Mouse (Mus musculus): ENCODE measurements around the gene Tead4.
"Not testable (repeated sequence)": the region's sequence is repeated elsewhere in the genome, so short reads cannot be mapped to it uniquely, and the experiment has no call there.

Tead4 gene

DNA sequence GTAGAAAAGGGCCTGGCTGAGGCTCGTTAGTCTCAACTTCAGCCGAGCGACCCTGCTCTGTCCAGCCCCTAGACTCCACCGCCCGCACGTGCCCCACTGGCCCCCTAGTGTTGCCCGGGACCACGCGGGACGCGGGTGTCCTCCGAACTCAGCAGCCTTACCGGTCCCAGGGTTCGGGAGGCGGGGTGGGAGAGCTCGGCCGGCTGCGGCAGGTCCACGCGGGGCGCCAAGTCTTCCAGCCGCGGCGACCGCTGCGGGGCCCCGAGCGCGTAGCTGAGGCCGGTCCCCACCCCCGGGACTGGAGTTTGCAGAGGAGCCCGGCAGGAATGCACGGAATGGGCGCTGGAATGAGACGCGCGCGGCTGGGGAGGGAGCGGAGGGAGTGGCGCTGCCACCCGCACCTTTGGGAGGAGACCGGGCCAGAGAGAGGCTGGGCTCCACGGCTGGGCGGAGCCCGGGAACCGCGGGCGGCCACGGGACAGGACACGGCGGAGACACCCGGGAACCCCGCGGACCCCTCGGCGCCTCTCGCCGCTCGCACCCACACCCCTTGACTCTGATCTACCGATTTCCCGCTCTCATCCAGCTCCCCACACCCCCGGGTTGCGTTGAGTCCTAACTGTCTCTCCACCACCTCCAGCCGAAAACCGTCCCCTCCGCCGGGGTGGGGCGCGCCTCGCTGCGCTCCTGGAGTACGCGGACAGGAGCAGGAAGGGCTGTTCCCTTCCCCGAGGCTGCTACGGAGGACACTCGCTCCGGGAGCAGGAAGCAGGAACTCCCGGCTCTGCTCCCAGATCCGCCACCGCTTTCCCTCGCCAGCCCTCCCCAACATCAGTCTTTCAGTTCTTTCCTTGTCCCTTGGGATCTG, at the start of gene Tead4:
Tead4 (minus strand) TSS at position 690 of the 868 bp plus-strand sequence.
- peak; percentile 91 to 93 for DNase-seq

DNA sequence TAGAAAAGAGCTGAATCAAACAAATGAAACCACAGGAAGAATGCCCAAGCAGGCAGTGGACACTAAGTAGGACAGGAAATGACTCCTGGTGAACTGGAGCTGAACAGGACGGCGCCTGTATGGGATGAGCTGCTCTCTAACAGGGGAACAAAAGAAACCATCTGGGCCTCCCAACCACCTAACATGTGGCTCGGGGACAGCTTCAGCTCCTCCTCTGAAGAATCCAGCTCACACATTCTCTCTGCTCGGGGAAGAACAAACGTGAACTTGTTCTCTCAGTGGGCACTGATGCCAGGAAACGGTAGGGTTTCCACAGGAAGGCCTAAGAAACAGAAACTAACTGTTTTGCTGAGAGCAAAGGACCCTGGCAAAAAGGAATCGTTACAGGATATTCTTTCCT, 49.1 kb upstream of the Tead4 start:
- DNase-seq, result no peak

DNA sequence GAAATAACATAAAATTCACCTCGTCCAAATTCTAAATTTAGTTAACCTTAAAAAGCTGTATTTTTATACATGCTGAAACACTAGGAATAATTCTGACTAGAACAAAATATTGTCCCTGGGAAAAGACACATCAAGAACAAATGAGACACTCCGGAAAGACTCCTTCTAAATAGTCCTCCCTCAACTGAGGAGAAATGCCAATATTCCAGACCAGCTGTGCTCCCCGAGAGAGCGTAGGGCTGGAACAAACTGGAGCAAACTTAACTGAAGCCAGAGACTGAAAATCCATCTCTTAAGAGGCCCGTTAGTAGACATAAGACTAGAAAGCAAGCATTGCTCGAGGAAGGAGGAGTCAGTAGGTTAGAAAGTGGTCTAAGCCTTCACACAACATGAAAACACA, 46.2 kb upstream of the Tead4 start:
- no peak for DNase-seq

DNA sequence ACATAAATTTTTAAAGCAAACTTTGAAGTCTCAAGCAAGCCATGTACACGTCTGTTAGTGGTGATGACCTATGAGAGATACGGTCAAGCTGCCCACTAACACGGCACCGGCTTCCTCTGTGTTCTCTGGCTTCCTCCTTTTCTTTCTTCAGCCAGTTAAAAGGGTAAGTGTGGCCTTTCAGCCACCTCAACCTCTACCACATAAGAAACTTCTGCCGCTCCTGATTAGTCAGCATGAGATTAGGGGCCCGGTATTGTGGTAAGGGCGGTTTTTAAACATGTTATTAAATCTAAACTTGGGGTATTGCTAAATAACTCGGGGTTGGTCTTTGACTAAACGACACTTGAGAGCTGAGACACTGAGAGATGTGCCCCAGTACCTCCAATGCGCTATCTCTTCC, 45.0 kb upstream of the Tead4 start:
- DNase-seq, result no peak

DNA sequence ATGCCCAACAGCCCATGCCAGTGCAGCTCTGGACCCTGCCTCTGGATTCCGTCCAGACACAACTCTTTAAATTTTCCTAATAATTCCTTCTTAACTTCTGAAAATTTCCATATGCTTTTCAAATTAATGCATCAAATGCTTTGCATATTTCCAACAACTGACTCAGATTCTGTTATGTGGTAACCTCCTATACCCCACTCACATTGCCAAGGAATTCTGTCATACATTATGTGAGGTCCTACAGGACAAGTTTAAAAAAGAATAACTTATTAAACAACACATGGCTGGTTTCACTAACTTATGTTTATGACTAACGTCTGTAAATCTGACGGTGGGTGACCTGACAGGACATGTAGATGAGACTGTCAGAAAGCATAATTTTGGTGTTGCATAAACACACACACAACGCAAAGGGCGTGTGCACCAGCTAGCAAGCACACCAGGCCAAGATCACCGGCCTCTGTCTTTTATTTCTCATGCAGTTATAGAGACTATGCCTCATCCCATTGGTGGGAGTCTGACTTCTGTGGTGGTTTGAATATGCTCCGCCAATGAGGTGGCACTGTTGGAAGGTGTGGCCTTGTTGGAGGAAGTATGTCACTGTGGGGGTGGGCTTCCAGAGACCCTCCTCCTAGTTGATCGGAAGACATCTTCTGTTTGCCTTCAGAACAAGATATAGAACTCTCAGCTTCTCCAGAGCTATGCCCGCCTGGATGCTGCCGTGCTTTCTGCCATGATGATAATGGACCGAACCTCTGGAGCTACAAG, 41.5 kb upstream of the Tead4 start:
- no peak for DNase-seq

DNA sequence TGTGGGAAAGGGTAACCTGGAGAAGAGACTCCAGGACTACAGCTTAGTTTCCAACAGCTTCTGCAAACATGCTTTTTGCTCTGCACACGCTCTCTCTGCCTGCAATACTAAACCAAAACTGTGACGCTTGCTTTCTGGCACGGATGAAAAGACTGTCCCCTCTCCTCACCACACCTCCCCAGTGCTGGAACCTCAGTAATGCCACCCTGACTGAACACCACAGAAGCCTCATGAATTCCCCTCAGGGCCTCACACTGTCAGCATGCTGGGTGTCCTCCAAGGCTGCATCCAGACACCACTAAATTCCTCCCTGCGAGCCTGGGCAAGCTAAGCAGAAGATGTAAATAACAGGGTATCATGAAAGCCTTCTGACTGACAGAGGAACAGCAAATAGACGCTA, 38.3 kb upstream of the Tead4 start:
- no peak for DNase-seq

DNA sequence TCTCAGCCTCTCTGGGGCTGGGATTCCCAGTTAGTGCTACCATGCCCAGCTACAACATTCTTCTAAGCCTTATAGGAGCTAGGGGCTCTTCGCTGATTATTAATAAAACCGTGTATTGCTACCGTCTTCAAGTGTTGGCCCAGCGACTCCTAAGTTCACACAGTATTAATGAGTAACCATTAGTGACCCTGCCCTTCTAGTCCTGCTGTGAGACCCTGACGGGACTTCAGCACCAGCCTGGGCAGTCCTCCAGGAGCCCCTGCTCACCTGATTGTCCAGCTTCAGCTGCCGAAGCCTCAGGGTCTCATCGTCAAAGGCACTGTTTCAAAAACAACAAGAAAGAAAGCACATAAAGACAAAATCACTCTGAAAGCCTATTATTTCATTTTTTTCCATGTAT, 36.8 kb upstream of the Tead4 start:
- DNase-seq, result no peak

DNA sequence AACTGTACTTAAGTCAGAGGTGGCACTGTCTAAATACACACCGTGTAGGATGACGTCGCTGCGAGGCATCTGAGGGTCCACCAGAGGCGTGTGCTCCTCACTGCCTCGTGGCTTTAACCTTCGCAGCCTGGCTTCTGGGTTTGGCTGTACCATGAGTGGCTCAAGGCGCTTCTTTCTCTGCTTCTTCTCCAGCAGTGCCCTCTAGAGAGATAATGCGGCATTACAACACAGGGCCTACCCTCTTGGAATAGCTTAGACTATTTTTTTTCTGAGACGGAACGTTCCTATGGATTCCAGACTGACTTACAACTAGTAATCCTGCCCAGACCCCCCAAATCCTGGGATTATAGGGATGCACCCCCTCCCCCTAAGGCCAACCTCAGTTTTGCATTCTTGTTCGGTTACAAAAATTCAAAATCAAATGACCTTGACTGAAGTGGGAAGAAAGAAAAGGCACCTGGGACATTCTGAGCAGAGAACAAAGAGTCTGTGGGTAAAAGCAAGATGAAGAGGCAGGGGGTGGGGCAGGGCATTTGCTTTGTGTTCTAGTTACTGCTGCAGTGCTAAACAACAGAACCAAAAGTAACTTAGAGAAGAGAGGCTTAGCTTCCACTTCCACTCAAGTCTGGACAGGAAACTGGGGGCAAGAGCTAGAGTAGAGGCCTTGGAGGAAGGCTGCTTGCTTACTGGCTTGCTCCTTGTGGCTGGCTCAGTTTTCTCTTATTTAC, 33.9 kb upstream of the Tead4 start:
- peak; percentile 68 to 77 for DNase-seq

DNA sequence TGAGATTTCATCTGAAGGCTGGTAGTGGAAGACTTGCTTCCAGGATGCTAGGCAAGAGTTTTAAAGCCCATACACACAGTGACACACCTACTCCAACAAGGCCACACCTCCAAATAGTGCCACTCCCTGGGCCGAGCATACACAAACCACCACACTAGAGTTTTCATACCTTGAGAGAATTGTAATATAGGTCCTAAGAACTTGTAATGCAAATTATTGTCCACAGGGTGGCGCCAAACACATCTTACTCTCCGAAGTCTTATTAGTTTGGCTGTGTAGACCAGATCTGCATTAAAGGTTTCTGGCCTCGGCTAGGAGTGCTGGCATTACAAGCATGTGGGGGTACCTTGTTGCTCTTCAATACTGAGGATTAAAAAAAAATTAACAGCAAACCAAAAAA, 17.7 kb upstream of the Tead4 start:
- DNase-seq, result peak; percentile 23 to 54

DNA sequence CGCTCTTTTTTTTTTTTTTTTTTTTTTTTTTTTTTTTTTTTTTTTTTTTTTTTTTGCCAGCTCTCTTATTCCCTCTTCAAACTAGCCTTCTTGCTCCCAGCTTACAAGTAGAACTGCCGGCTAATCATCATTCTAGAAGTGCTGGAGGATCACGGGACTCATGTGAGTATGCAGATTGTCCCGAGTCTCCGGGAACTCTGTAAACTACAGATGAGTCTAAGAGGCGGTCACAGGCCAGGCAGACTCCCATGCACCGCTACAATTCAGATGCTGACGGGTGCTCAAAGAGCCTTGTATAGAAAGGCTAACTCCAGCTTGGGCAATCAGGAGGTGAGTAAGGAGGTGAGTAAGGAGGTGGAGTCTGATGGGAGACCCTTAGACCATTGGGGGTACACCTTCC, 15.0 kb upstream of the Tead4 start:
- DNase-seq, result no peak

DNA sequence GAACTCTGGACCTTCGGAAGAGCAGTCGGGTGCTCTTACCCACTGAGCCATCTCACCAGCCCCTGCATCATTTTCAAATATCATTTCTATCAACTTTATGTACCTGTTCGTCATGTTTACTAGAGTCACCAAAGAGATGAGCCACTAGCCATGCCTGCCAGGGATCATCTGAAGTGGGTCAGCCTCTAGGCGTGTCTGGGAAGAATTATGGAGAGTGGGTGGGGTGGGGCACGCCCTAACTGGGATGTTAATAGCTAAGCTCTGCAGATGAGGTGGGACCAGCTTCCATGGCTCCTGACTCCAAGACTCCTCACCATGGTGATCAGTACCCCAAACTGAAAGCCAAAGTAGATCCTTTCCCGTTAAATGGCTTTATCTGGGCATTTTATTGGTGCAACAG, 14.2 kb upstream of the Tead4 start:
- DNase-seq, result no peak

DNA sequence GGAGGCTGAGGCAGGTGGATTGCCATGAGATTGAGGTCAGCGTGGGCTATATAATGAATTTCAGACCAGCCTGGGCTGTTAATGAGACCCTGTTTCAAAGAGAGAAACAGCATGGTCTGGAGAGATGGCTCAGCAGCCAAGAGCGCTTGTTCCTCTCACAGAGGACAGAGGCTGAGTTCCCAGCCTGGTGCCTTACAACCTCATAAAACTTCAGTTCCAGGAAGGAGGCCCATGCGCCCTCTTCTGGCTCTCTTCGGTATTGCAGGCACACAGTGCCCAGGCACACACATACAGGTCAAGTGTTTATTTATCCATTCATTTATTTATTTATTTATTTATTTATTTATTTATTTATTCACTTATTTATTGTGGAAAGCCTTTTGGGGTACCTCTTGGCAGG, 7.7 kb upstream of the Tead4 start:
- peak; percentile 66 to 67 for DNase-seq

DNA sequence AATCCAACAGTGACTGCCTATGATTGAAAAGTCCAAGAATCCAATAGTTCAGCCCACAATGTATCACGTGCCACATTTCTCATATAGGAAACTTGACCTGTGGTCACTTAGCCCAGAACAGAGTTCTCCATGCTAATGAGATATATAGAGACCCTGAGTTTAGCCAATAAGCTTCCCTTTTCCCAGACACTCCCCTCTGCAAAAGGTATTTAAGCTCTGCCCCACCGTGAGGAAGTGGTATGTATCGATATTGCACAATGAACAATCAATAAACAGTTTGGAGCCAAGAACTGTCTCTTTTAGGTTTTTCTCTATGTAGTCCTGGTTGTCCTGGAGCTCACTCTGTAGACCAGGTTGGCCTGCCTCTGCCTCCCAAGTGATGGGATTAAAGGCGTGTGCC, 4.2 kb upstream of the Tead4 start:
- no peak for DNase-seq

DNA sequence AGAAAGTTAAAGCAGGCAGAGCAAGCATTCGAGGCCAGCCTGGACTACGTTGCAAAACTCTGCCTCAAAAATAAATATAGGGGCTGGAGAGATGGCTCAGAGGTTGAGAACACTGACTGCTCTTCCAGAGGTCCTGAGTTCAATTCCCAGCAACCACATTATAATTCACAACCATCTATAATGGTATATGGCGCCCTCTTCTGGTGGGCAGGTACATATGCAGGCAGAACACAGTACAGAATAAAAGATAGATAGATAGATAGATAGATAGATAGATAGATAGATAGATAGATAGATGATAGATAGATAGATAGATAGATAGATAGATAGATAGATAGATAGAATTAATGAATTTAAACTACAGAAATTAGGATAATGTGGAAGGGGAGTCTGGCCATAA, 2.0 kb upstream of the Tead4 start:
- not testable (repeated sequence) for DNase-seq

DNA sequence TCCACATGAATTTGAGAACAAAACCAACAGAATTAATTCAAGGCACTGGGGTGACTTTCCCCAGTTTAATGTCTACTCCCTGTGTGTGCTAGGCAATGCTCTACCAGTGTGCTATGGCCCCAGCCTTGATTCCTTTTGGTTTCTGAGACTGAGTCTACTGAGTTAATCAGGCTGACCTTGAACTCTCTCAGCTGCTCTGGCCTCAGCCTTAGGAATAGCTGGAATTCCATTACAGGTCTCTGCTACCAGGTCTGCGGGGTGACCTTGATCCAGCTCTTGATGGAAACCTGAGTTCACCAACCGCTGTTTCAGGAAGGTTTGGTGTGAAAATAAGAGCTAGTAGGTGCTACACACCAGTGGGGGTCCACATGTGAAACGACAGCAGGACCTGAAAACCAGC, 1.3 kb upstream of the Tead4 start:
- no peak for DNase-seq

DNA sequence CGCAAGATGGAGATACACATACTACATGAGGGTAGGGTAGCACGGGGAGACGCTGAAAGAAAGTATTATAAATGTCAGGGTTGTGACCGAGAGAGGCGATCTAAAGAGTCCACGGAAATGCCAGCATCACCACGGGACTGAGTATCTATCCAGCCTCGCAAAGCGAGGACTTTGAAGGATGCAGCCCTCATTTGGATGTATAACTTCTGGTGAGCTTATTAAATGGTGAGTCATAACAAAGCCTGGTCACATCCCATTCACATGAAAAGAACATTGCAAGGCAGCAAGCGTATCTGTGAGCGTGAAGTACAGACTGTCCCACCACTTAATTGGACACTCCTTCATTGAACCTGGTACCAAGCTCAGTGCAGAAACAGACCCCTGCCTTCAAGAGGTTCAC, 835 bp upstream of the Tead4 start:
- DNase-seq, result no peak

DNA sequence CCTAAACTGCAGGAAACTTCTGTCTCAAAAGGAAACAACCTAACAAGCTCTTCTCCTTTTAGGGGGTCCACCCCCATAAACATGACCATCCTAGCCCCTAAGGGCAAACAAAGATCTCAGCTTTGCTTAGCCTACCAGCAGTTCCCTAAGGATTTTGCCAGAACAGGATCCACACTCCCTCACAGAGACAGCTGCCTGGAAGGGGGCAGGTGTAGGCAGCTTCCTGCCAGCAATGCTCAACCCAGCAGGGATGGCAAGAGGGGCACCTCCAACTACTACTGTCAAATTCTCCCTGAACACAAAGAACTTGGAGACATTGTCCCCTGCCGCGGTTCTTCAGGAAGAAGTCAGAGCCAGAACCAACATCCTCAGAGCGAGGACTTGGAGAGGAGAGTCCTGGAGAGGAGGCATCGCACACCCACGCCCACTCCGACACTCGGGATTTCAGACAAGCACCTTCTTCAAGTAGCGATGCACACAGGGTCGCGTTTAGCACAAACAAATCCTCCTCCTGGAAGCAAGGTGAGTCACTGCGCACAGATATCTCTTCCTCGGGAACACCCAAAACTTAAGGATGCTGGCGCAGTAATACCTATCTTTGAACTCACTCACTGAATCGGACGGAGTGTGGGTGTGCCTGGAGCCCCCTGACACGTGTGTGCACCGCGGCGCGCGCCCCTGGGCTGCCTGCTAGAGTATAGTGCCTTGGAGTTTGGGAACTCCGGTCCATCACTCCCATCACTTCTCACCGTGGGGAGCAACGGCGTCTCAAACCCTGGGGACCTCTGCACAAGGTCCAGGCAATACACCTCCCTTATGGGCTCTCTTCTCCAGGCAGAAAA, 1.1 kb downstream of the Tead4 start:
- no peak for DNase-seq

DNA sequence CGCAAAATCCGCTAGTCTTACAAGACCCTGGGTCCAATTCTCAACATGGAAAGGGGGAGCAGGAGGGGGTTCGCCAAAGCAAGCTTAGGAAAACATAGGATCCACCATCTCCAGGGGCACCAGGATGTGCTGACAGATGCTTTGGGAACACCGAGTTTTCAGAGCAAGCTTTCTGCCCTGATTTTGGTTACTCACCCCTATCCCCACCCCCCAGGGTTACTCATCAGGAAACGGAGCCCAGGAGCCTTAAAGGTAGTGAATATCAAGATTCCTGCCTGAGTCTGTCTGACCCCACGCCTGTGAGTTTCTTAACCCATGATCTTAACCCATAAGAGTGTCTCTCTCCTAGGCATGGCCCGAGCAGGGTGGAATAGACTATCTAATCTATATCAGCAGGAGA, 2.4 kb downstream of the Tead4 start:
- no peak for DNase-seq

DNA sequence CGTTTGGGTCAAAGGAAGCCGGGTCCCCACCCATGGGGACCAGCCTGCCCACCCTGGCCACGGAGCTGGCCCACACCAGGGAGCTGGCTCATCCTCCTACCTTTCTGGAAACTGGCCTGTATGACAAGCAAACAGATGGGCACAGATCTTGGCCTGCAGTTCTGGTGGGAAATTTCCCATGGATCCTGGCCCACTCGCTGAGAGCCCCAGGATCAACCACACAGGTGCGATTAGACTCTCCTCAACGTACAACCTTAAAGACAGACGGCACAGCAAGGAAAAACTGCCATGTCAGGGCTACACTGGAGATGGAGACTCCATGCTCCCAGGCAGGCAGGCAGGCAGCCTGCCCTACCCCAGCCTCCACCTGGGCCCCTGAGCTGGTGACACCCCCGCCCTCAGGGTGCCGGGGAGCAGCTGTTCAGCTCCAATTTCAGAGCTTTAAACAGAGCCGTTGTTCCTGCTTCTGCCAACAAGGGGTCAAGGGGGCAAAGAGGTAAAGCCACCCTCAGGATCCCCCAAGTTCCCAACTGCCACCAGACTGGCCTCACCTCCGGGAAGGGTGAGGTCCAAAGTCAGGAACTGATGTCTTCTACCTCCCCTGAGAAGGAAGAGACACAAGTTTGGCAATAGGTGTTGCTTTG, 3.8 kb downstream of the Tead4 start:
- DNase-seq, result no peak

DNA sequence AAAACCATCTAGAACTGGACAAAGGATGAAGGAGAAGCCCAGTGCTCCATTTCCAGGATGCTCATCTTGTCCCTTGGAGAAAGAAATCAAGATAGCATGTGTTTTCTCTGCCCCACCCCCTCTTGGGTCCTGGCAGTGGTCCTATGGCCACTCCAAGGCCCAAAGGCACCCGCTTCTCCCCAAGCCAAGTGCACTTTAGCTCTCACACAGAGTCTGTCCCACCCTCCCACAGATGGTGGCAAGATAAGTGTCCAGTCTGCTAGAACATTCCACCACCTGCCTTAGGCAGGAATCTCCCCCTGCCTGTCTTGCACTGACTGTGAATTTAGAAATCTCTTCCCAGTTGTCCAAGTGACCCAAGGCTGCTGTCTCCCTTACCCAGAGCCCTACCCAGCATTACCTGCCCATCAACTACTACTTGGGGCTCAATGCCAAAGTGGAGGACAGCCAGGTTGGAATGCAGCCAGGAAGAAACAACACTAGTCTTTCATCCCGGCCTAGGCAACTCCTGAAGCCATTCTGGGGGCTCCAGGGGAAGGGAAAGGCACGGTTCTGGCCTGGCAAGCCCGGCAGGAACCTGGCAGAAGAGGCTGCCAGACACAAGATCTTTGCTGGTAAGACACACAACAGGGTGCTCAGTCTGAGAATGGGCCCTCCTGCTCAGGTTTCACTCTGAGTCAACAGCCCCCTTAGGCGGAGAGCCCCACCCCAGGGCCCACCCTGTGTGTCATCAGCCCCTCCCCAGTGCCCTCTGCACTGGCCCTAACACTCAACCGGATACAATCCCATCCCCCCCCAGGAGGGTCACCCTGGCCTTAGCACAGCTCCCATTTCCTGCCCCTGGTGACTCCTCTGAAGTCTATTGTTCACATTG, 4.5 kb downstream of the Tead4 start:
- DNase-seq, result peak; percentile 86 to 89

DNA sequence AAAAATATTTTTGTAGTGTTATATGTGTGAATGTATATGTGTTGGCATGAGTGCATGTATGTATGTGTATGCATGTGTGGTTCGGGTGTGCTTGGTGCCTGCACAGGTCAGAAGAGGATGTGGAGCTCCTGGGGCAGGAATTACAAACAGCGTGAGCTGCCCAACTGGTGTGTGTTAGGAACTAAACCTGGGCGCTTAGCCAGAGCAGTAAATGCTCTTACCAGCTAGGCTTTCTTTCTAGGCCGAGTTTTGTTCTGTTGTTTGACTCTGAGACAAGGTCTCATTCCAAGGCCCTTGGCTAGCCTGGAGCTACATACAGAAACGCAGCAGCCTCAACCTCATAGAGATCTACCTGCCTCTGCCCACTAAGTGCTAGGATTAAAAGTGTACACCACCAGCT, 9.3 kb downstream of the Tead4 start:
- no peak for DNase-seq
